8 mouse cellular contexts compared by ENCODE assay signal in genomic region chr6:113075261-113075660, GRCm38 (mm10). TPM values are rescaled to one million over a fixed set of nuclear protein-coding genes. Genes with fewer than 3 reads are reported as not detected.
DNase-seq lines count a peak whose midpoint lies in the region; ATAC-seq lines count a peak whose summit lies in the region.

No protein-coding gene starts in this region.

- no peak for ATAC-seq in kidney, embryonic 15.5 days (replicated peaks; ENCODE audit: low FRiP score)
- no peak for ATAC-seq in hindbrain, embryonic 11.5 days (ENCODE audit: low FRiP score)
- ATAC-seq in midbrain, embryonic 15.5 days (replicated peaks) = no peak
- ATAC-seq in inflammation-experienced regulatory T-cells, adult 6 months = no peak

- H3K36me3 ChIP-seq in kidney, embryonic 15.5 days = peaks cover 9% of the 10 kb centered on the region
- H3K36me3 ChIP-seq in hindbrain, embryonic 11.5 days (ENCODE audit: control insufficient read depth, insufficient read depth, low read length) = no peaks in the 10 kb centered on the region
- H3K36me3 ChIP-seq in midbrain, embryonic 15.5 days (replicated peaks) = no peaks in the 10 kb centered on the region

- peak overlapping the region; percentile 93 for H3K4me3 ChIP-seq in kidney, embryonic 15.5 days (replicated peaks)
- H3K4me3 ChIP-seq in hindbrain, embryonic 11.5 days (ENCODE audit: low read depth, low read length) = peak overlapping the region; percentile 85
- H3K4me3 ChIP-seq in midbrain, embryonic 15.5 days = peak overlapping the region; percentile 94

- H3K9ac ChIP-seq in kidney, embryonic 15.5 days = peak overlapping the region; percentile 99
- H3K9ac ChIP-seq in hindbrain, embryonic 11.5 days (ENCODE audit: low read depth, low read length) = peak overlapping the region; percentile 75
- peak overlapping the region; percentile 98 for H3K9ac ChIP-seq in midbrain, embryonic 15.5 days

- H3K4me2 ChIP-seq in kidney, embryonic 15.5 days = peak overlapping the region; percentile 70
- H3K4me2 ChIP-seq in hindbrain, embryonic 11.5 days (replicated peaks; ENCODE audit: low read depth, low read length) = peak overlapping the region; percentile 66
- peak overlapping the region; percentile 91 for H3K4me2 ChIP-seq in midbrain, embryonic 15.5 days

- H3K27ac ChIP-seq in kidney, embryonic 15.5 days = peak overlapping the region; percentile 100
- H3K27ac ChIP-seq in hindbrain, embryonic 11.5 days (ENCODE audit: low read depth, low read length) = peak overlapping the region; percentile 100; the same call in 1 of the 2 replicates
- peak overlapping the region; percentile 100 for H3K27ac ChIP-seq in midbrain, embryonic 15.5 days

- WGBS in kidney, embryonic 15.5 days = 18% methylated on average over 3 of the region's 3 CpGs
- 38% methylated on average over 3 of the region's 3 CpGs for WGBS in hindbrain, embryonic 11.5 days
- WGBS in midbrain, embryonic 15.5 days = 25% methylated on average over 3 of the region's 3 CpGs

- H3K4me1 ChIP-seq in kidney, embryonic 15.5 days = peaks cover 28% of the 10 kb centered on the region
- peaks cover 3% of the 10 kb centered on the region; the same call in 1 of the 2 replicates for H3K4me1 ChIP-seq in hindbrain, embryonic 11.5 days (replicated peaks; ENCODE audit: control insufficient read depth, insufficient read depth, low read length)
- peaks cover 41% of the 10 kb centered on the region for H3K4me1 ChIP-seq in midbrain, embryonic 15.5 days

- DNase-seq in kidney, postnatal 14 days = no peak
- DNase-seq in NIH3T3 (ENCODE audit: low read depth) = peak; percentile 73
- DNase-seq in hindbrain, embryonic 11.5 days (ENCODE audit: low spot score) = no peak
- no peak for DNase-seq in urinary bladder, postnatal 4 days (ENCODE audit: low spot score in 2 of 2)
- DNase-seq in thymus, postnatal 10 days (ENCODE audit: low spot score in 2 of 2) = no peak

- H3K9me3 ChIP-seq in kidney, embryonic 15.5 days (replicated peaks) = no peaks in the 10 kb centered on the region
- no peaks in the 10 kb centered on the region for H3K9me3 ChIP-seq in hindbrain, embryonic 11.5 days (ENCODE audit: control insufficient read depth, low read length)
- H3K9me3 ChIP-seq in midbrain, embryonic 15.5 days = no peaks in the 10 kb centered on the region

- H3K27me3 ChIP-seq in kidney, embryonic 15.5 days = no peaks in the 10 kb centered on the region
- H3K27me3 ChIP-seq in hindbrain, embryonic 11.5 days (ENCODE audit: control insufficient read depth, insufficient read depth, low read length) = no peaks in the 10 kb centered on the region
- no peaks in the 10 kb centered on the region for H3K27me3 ChIP-seq in midbrain, embryonic 15.5 days (replicated peaks)

RNA-seq across cellular contexts. Expression of gene Setd5, which starts 1.9 kb away (rescaled TPM):
- polyA plus RNA-seq in kidney, embryonic 15.5 days (2015; fragmentation: Nextera tagmentation; extraction: Ambion mirVana) = 75.0 and 75.9 TPM in 2 replicates
- 74.7 and 91.1 TPM in 2 replicates for polyA plus RNA-seq in hindbrain, embryonic 11.5 days (2014; fragmentation: Nextera tagmentation; extraction: Ambion mirVana)
- 46.8 and 47.1 TPM in 2 replicates for polyA plus RNA-seq in midbrain, embryonic 15.5 days (2015; fragmentation: Nextera tagmentation; extraction: Ambion mirVana)
- polyA plus RNA-seq in inflammation-experienced regulatory T-cells, adult 6 months (2017; shearing (Covaris generic)) = 10 to 100 TPM; 33.6 to 48.8 (median 47.2) TPM

RNA-seq across cellular contexts. Expression of gene Thumpd3, which starts 29.2 kb away (rescaled TPM):
- 46.6 and 47.0 TPM in 2 replicates for polyA plus RNA-seq in kidney, embryonic 15.5 days (2015; fragmentation: Nextera tagmentation; extraction: Ambion mirVana)
- polyA plus RNA-seq in hindbrain, embryonic 11.5 days (2014; fragmentation: Nextera tagmentation; extraction: Ambion mirVana) = 57.4 and 58.0 TPM in 2 replicates
- polyA plus RNA-seq in midbrain, embryonic 15.5 days (2015; fragmentation: Nextera tagmentation; extraction: Ambion mirVana) = 54.1 and 56.2 TPM in 2 replicates
- 100 to 1,000 TPM in 2 of 3 experiments, 10 to 100 TPM in 1; 89.0 to 121 (median 107) TPM for polyA plus RNA-seq in inflammation-experienced regulatory T-cells, adult 6 months (2017; shearing (Covaris generic))
